Mouse (Mus musculus): Measurements from ENCODE around the gene Tacr3.

DNA sequence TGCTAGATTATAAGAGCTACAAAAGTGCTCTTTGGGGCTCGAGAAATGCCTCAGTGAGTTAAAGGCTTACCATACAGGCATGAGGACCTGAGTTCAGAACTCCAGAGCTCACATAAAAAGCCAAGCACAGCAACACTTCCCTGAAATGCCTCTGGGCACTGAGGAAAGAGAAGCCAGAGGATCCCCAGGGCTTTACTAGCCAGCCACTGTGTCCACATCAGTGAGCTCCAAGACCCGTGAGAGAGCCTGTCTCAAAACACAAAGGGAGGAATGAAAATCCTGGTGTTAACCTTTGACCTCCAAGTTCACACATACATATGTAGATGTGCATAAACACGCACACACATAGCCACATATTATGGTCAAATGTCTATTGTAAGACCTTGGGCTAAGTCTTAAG lies 150.1 kb downstream of the Tacr3 start:
- TF ChIP-seq EP300 (IDR thresholded peaks at IDR 0.05; ENCODE audit: low read depth) (no peak), CTCF (IDR thresholded peaks at IDR 0.05; ENCODE audit: low read depth) (no peak)

All from liver, embryonic 14.5 days (tissue).